Mouse (Mus musculus): ENCODE results near the gene Rabep1.
A peak's percentile ranks its signal among the peaks of the same experiment; 100 is the strongest.

Gene Rabep1

DNA sequence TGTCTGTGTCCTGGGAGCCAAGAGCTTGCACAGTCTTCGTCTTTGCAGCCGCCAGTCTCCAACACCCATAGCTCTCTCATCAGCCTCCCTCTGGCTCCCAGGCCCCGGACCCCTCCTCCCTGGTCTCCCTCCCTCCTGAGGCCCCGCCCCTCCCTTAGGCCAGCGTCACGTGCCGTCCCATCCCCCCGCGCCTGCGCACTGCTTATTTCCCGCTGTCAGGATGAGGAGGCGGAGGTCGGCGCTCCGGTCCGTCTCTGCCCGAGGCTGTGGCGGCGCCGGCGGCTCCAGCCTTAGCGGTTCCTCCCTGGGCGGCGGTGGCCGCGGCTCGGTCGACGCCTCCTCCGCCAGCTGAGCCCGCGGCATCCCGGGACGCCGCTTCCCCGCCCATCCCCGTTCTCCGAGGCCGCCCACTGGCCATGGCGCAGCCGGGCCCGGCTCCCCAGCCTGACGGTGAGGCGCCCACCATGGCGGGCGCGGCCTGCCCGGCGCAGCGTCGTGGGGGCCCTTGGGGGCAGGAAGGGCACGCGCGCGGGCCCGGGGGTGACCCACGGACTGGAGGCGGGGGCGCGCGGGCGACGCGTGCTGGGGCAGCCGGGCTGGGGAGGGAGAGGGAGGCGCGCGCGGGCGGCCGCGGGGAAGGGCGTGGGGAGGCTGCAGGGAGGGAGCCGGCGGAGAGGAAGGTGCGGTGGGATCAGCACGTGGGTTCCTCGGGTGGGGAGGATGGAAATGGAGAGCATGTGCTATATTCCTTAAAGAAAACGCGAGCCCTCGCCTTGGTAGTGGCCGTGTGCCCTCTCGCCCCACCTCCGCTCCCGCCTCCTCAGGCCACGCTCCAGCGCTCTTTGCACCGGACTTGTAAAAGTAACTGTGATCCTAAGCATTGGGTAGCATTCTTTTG lies at the start of gene Rabep1:
Gene Rabep1, plus strand, starts transcription at position 220 of the 898 bp plus-strand sequence.
- peak; percentile 93 for DNase-seq

DNA sequence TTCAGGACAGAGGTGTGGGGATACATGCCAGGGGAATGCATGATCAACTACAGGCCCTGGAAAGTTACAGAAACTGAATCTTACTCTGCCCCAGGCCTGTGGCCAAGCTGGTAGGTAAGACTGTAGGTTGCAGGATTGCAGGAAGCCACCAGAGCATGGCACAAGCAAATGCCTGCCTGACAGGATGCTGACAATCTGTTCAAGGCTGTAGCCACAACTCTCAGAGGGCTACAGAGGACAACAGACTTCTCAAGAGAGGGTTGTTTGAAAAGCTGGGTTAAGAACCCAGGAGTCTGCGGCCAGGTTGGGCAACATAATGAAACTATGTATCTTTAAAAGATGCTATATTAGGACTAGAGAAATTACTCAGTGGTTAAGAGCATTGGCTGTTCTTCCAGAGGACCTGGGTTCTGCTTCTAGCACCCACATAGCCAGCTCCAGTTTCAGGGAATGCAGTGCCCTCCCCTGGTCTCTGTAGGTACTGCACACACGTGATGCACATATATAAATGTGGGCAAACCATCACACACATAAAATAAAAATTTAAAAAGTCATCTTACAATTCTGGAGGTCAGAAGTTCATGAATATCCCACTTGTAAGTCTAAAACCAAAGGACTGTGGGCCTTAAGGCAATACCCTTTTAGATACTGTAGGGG lies 42.2 kb upstream of the Rabep1 start:
- no peak for DNase-seq

DNA sequence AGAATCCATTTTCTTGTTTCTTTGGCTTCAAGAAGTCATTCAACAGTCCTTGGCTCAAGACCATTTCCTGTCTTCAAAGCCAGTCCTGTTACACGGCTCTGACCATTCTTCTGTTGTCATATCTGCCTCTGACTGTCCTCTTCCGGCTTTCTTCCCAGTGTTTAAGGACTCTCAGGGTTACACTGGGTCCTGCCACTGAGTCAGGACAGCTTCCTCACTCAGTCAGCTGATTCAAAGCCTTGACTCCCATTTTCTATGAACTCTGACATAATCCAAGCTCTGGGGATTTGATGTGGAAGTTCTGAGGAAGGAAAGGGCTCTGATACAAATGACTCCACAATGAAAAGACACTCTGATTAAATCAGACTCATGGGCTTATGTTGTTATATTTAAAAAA lies 41.7 kb upstream of the Rabep1 start:
- no peak for DNase-seq

DNA sequence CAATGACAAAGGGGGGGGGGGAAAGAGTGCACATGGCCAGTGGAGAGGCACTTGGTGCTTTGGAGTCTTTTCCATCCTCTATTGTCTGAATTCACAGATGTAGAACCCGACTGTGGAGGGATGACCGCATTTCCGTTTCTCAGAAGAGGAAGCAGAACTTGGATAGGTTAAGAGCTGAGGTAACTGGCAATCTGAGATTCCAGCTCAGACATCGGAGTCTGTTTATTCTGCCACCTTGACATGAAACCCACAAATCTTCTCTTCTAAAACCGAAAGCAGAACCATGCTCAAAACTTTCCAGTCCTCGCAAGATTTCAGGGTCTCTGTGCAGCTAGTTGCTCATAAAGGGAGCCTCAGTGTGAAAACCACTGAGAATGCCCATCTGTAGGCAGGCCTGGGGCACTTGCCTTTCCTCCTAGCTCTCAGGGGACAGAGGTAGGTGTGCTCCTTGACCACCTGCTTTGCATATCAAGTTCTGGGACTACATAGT lies 40.8 kb upstream of the Rabep1 start:
- DNase-seq = no peak

DNA sequence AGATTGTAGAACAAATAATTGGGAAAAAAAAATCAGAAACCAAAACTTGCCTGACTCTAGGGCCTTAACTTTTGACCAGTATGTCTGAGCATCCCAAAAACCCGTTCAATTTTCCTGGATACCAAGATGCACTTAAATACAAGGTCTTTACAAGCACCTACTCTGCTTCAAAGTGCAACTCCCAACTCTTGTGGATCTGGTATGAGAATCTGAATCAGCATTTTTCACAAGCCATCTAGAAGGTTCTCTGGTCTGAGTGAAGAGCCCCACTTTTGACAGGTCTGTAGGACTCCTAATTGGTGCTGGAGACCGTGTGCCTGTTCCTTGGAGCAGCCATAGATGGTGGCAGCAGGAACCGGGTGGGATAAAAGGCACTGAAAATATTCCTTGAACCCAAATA lies 40.2 kb upstream of the Rabep1 start:
- DNase-seq = no peak

DNA sequence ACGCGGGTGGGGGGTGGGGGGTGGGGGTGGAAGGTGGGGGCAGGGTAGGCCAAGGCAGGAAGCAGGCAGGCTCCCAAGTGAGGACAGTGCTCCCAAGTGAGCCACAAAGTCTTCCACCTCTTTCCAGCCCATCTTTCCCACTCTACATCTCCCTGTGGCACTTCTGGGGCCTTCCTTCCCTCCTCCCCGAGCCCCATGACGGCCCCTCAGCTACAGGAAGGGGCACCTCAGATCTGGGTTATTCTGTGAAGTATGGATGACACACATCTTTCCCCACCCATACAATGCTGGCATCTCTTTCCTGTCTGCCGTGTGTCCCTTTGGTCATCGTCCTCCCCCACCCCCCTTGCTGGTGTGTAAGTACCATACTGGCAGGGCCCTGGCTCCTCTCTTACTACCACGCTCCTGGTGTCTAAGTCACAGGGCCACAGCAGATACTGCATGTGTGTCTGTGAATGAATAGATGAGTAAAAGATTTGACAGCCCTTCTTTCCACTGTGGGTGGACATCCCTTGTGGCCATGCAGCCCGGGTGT lies 38.9 kb upstream of the Rabep1 start:
- no peak for DNase-seq

DNA sequence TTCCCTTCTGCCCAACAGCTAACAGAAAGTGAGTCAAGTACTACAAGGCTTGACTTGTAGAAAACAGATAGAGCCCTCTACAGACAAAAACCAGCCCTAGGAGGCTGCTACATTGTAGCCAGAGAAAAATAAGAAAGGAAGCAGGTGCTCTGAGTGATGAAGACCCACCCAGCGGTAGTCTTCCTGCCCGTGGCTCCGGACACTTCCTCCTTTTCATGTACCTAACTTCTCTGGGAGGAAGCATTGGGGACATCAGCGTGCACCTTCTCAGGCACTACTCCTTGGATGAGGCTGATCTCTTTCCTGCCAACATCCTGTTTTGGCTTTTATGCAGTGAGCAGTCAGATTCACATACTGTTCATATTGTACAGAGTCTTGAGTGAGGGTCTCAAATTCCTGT lies 37.9 kb upstream of the Rabep1 start:
- no peak for DNase-seq

DNA sequence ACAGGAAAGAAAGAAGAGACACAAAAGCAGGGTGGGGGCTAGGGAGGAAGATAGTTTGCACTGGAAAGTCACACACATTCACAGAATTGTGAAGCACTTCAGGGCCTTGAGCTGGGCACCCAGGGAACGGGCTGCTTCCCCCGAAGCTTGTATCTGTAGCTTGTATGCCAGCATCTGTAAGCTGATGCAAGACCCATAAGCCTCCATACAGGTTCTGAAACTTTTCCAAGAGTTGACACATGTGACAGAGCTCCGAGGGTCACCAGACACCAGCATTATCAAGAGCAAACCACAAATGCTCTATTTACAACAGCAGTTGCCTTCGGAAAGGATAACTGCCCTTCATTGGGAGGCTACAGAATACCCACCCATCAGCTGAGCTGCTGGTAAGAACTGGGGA lies 36.9 kb upstream of the Rabep1 start:
- DNase-seq = no peak

DNA sequence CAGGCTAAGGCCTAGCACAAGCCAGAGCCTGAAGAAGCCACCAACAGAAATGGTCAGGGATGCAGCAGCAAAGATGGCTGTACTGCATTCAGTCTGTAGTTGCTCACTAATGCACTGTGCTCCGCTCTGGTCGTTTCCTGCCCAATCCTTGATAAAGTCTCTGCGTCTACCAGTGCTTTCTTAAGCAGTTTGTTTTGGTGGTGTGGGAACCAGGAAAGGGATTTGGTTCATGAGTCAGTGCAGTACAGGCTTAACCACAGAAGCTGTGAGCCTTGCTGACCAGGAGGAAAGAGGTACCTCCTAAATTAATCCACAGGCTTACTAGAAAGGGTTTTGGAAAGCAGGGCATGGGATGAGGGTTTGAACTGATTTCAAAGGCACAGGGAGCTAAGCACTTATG lies 36.5 kb upstream of the Rabep1 start:
- DNase-seq = no peak

DNA sequence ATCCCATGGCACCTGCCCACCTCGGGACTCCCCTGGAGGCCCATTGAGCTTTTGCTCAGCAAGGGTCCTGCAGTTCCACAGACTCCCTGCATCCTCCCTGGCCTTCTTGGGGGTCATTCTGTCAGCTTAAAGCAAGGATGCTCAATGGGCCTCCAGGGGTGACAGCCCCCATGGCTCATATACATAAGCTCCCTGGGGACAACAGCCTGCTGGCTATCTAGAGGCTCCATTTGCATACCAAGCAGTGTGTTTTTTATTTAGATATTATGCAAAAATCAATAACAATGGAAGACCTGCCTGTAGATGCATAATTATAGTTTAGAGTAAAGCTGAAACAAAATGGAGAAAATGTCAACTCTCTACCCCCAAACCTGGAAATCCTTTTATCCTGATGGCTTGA lies 35.6 kb upstream of the Rabep1 start:
- no peak for DNase-seq

DNA sequence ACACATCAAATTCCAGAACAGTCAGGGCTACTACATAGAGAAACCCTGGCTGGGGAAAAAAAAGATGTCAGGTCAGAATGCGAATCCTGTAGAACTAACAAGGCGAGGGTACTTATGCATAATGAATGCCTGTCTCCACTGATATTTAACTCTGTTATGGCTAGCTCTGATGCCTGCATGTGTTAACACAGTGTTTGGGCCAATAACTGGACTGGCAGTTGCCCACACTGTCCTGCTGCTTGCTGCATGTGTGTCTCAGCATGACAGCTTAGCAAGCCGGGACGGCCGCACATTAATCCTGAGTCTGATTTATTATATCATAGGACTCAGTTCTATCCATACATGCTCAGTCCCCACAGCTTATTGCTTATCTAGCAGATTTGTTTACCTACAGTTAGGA lies 33.5 kb upstream of the Rabep1 start:
- DNase-seq = no peak

DNA sequence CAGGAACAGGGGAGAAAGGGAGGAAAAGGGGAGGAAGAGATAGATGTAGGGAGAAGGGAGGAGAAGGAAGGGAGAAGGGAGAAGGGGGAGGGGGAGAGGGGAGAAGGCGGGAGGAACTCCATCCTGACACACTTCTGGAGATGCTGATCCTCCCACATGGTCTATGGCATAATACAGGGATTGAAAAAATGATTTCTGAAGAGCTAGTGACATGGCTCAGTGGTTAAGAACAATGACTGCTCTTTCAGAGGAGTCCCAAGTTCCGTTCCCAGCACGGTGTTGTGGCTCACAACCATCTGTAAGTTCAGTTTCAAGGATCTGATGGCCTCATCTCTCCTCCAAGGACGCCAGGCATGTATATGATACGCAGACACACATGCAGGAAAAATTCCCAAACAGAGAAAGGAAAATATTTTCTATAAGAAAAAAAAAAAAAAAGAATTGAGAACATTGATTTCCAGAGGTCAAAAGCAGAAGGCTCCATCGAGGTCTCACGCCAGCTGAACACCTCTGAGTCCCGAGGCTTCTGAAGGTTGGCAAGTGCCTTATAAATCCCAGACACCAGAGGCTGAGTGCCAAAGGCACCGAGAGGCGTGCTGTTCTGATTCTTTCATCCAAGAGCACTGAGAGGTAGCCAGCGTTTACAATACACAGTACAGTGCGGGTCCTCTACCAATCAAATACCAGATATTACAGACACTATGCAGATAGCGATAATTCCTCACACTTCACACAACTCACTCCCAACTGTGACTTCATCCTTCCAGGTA lies 32.9 kb upstream of the Rabep1 start:
- no peak for DNase-seq

DNA sequence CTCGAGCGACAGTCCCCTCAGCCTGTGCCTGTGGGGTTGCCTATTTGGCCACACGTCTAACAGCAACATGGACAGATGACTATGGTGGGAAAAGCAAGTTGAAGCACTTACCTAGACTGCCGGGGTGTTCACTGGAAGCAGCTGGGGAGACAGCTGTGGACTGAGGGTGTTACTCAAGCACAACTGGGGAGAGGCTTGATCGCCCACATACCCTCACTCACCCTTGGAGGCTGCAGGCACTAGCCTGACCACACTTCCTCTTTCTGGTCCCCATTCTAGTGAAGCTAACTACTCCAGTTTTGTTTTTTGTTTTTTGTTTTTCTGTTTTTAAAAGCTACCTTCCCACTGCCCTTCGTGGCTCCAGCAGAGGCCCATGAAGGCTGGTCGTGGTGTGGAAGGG lies 32.2 kb upstream of the Rabep1 start, which contains the start of gene Scimp:
Gene Scimp, minus strand, starts transcription at position 222 of the 400 bp plus-strand sequence.
- no peak for DNase-seq

DNA sequence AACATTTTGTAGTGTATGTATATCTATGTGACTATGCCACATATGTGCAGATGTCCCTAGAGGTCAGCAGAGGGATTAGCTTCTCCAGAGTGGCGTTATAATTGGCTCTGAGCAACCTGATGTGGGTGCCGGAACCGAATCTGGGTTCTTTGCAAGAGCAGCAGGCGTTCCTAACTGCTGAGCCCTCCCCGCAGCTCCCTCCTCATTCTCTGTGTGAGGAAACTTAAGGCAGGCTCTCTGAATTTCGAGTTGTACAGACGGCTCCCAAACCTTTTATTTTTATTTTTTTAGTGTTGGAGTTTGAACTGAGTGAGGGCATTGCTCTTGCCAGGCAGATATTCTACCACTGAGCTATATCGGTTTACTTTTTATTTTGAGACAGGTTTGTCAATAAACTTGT lies 29.5 kb upstream of the Rabep1 start:
- no peak for DNase-seq

DNA sequence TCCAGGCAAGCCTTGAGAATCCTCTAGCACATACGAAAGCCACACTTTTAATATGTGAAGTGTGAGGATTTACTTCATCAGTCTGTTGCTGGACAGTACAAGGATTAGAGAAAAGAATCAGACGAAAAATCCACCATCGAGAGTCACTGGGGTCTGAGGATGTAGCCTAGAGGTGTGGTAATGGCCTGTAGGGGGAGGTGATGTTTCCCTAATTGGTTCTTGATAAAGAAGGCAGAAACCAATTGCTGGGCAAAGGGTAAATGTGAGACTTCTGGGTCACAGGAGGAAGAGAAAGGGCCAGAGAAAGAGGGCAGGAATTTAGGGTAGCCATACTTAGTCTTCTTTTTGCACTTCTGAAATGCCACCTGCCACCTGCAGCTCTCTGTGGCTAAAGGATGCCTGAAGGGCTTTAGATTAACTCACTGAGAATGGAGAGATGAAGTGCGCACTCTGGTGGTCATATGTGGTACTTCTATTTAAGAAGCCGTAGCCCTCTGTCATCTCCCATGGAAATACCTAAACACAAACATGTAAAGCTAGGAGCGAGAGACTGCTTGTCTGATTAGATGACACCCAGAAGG lies 29.0 kb upstream of the Rabep1 start:
- DNase-seq = peak; percentile 63

DNA sequence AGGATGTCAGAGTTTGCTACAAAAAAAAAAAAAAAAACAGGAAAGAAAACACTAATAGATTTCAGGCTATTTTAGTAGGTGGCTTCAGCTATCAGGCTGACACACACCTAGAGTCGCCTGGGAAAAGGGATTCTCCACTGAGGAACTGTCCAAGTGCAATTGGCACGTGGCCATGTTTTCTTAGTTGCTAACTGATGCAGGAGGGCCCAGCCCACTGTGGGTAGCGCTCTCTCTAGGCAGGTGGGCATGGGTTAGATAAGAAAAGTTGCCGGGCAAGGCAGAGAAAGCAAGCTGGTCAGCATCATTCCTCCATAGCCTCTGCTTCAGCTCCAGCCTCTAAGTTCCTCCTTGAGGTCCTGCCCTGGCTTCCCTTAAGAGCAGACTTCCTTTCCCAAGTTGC lies 27.8 kb upstream of the Rabep1 start:
- no peak for DNase-seq

DNA sequence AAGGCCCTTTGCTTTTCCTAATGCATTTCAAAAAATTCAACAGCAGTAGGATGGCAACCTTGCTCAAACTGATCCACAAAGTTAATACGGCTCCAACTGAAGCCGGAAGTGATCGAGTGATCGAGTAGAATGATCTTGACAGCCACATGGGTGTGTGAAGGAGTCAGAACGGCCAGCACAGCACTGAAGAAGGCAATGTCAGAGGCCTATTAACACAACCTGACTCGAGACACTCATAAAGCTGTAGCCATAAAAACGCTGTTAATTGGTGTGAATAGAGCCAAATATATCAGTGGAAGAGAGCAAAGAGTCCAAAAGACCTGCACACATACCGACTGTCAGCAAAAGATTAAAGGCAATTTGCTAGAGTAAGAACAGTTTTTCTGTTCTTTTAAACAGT lies 24.5 kb upstream of the Rabep1 start:
- no peak for DNase-seq

DNA sequence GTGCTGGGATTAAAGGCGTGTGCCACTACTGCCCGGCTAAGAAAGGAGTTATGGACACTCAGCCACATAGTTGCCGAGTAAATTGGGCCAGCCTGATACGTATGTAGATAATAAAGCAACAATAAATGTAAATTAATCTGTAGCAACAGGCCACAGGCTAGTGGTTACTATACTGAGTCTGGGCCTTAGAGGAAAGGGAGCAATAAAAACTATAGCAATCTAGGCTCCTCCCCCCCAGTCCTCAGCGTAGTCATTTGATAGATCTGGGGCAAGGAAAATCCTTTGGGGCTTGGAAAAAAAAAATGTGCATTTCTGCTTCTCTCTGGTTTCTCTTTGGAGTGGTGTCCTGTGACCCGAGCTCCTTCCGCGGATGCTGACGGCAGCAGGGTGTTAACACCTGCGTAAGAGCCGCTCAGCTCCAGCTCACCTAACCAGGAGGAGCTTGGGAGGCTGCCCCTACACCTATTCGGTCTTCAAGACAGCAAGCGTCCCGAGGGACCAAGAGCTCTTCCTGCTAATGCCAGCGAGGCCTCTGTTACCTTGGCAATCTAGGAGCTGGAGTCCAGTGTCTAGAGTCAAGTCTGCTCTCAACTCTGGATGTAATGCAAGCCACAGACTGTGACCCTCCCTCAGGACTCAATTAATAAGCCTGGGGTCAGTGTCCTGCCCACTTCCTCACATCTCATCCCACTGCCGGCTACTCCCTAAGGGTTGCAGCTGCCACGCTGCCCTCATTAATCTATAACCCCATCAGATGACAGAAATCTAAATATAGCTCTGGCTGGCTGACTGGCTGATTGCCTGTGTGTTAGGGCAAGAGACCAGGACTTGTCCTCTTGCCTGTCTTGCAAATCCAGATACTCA lies 22.6 kb upstream of the Rabep1 start:
- DNase-seq = peak; percentile 71

DNA sequence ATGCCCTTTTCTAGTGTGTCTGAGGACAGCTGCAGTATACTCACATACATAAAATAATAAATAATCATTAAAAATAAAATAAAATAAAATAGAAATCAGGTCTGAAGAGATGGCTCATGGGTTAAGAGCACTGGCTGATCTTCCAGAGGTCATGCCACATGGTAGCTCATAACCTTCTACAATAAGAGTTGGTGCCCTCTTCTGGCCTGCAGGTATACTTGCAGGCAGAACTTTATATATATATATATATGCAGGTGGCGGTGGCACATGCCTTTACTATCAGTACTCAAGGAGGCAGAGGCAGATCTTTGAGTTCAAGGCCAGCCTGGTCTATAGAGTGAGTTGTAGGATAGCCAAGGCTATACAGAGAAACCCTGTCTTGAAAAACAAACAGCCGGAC lies 18.4 kb upstream of the Rabep1 start:
- no peak for DNase-seq

DNA sequence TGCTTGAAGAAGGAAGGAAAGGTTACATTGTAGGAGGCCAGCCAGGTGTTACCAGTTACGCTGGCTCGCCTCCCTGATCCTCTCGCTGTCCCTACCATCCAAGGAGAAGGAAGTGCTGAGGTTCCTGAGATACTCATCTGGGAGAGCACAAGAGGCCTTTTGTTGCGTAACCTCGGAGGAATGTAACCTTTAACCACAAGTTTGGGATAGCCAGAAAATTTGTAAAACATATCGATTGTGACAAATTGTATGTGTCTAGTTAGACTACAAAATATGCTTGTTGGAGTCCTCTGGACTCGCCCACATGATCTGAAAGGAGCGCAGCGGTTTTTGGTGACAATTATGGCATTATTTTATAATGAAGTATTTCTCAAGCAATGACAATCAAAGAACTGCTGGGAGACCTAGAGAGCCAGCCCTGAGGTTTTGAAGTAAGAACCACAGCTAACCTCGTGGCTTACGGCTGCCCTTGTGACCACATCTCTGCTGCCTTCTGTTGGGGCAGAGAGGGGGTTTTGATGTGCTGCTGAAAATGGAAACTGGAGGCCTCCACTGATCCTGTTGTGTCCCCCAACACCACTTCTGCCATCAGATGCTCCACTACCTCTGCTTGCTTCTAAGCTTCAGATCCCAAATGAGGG lies 15.5 kb upstream of the Rabep1 start:
- no peak for DNase-seq

DNA sequence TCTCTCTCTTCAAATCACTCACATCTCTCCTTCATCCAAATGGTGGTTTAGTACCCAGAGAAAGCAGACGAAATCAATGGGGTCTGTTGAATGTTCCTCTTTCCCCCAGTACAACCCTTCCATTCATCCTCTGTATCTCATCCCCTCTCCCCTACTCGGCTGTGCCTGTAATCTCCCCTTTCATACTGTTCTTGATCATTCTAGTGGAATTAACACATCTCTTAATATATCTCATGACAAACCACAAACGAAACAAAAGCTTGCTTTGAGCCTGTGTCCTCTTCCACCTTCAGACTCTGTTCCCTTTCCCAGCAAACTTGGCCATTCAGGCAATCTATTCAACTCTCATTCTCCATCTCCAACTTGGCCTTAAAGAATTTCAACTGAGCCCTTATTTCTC lies 13.4 kb upstream of the Rabep1 start:
- DNase-seq = no peak

Data from kidney, adult 18-20 months (tissue).